Mouse (Mus musculus): ENCODE data around the gene B3galt5. TPM values are rescaled to one million over a fixed set of nuclear protein-coding genes. Genes with fewer than 3 reads are reported as not detected.

B3galt5 gene
- polyA plus RNA-seq, 1 experiment from 2014 or later = 0.11 TPM

DNA sequence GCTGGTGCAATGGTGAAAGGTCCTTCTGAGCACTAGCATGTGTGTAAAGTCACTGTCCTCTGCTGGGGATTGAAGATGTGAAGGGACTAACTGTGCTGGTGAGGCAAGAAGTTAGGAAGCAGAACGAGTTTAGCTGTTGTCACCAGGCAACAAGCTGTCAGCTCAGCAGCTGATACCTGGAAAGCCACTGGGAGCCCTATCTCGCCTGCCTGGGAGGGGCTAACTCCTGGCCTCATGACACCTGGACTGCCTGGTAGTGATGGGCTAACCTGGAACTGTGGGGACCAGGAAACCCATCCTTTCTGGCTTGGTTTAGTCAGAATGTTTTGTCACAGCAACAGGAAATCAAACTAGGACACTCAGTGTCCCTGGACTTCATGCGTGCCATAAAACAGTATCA, 41.0 kb downstream of the B3galt5 start:
- Histone ChIP-seq H3K36me3 (replicated peaks) (no peaks in the 10 kb centered on the region), H3K4me3 (no peak overlapping the region), H3K27me3 (ENCODE audit: poor library complexity, severe bottlenecking) (peaks cover 51% of the 10 kb centered on the region), H3K27ac (no peak overlapping the region), H3K9me3 (no peaks in the 10 kb centered on the region), H3K4me1 (peaks cover 32% of the 10 kb centered on the region)
- 69% methylated on average over 3 of the region's 3 CpGs for WGBS
- no peak for DNase-seq (ENCODE audit: extremely low spot score, low spot score)

DNA sequence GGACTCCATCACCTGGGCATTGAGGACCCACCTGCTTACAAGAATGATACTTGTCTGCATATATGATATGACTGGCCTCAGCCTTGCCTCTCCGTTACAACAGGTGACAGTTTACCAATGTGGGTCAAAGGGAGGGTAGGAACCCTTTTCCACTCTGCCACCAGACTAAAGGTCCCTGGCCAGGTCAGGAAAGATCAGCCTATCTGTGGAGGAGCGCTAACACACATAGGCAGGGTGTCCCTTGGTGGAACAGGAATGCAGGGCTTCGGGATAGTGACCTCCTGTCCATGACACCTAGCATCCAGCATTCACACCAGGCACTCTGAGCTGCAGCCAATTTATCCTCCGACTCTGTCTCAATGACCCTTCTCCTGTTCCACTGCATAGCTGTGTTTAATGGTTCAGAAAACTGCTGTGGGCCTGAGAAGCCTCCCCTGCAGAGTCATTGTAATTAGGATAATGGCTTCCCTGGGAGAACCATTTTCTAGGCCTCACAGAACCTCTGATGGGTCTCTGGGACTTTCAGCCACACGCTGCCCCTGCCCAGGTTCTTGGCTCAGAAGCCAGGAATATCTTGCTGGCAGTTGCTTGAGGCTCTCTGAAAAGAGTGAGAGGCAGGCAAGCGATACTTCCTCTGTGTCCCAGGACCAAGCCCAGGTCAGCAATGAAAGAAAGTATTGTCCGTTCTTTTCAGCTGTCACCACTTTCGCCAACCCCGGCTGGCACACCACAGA, 43.1 kb downstream of the B3galt5 start:
- peak; percentile 21 for DNase-seq (ENCODE audit: extremely low spot score, low spot score)
- Histone ChIP-seq H3K36me3 (replicated peaks) (no peaks in the 10 kb centered on the region), H3K27ac (no peak overlapping the region), H3K27me3 (ENCODE audit: poor library complexity, severe bottlenecking) (peaks cover 72% of the 10 kb centered on the region), H3K9me3 (no peaks in the 10 kb centered on the region), H3K4me3 (no peak overlapping the region), H3K4me1 (peaks cover 32% of the 10 kb centered on the region)
- WGBS = 22% methylated on average over 9 of the region's 9 CpGs

DNA sequence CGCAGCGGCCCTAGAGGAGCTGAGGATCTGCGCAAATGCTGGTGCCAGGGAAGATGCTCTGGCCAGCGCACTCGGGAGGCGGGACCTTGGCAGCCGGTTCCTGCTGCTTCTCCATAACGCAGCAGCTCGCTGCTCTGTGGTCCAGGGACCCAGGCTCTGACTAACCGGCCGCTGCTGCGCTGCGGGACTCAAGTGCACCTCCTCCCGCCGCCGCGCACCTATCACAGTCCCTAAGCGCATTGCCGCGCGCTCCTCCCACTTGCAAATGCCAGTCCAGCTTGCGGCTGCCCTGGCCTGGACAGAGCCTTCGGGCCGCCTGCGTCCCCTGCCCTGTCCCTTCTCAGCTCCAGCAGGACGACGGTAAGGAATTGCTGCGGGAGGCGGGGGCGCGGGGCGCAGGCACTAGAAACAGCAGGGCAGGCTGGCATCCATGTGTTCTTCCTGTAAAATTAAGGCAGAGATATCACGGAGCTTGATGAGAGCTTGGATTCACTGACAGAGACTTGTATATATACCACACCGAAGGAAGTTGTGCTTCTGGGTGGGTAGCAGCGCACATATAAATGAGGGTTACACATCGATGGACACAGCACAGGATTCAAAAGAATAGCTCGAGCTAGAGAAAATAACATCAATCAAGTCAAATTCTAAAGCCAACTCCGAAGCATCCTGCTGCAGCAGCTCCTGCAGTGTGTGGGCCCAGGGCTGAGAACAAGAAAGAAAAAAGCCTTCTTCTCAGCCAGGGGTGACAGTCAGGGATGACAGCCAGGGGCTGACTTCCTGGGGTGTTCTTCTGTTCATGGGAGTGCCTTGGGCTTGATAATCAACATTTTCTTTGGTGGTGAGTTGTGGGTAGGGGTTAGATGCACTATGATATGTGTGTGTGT, 45.4 kb downstream of the B3galt5 start:
- H3K27ac ChIP-seq = no peak overlapping the region
- peaks cover 73% of the 10 kb centered on the region for H3K27me3 ChIP-seq (ENCODE audit: poor library complexity, severe bottlenecking)
- 2% methylated on average over 38 of the region's 38 CpGs for WGBS
- peak overlapping the region; percentile 55 for H3K4me3 ChIP-seq
- H3K36me3 ChIP-seq (replicated peaks) = no peaks in the 10 kb centered on the region
- H3K9me3 ChIP-seq = no peaks in the 10 kb centered on the region
- peak; percentile 69 for DNase-seq (ENCODE audit: extremely low spot score, low spot score)
- H3K4me1 ChIP-seq = peaks cover 35% of the 10 kb centered on the region

DNA sequence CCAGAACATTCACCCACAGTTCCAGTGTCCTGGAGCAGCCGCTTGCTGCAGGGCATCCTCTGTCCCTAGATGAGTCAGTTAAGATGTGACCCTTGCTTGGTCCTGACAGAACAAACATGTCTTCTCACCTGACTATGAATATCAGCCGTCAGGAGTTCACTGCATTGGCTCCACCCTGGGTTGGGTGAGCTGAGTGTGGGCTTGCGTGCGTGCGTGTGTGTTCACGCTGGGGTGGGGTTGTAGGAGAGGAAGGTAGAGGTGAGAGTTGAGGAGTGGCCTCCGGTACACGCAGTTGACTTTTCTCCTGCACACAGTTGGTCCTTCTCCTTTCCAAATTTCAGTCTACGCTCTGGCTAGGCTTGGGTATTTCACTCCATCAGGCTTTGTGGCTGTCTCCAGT, 47.0 kb downstream of the B3galt5 start:
- peaks cover 35% of the 10 kb centered on the region for H3K4me1 ChIP-seq
- H3K4me3 ChIP-seq = no peak overlapping the region
- H3K27me3 ChIP-seq (ENCODE audit: poor library complexity, severe bottlenecking) = peaks cover 60% of the 10 kb centered on the region
- H3K36me3 ChIP-seq (replicated peaks) = no peaks in the 10 kb centered on the region
- no peaks in the 10 kb centered on the region for H3K9me3 ChIP-seq
- no peak overlapping the region for H3K27ac ChIP-seq
- DNase-seq (ENCODE audit: extremely low spot score, low spot score) = no peak
- WGBS = 93% methylated on average over 9 of the region's 9 CpGs

GRCm38 (mm10) chr16:96291885-96292284, 56.3 kb downstream of the B3galt5 start:
- no peak for DNase-seq (ENCODE audit: extremely low spot score, low spot score)
- 83% methylated on average over 9 of the region's 9 CpGs for WGBS
- no peaks in the 10 kb centered on the region for H3K9me3 ChIP-seq

DNA sequence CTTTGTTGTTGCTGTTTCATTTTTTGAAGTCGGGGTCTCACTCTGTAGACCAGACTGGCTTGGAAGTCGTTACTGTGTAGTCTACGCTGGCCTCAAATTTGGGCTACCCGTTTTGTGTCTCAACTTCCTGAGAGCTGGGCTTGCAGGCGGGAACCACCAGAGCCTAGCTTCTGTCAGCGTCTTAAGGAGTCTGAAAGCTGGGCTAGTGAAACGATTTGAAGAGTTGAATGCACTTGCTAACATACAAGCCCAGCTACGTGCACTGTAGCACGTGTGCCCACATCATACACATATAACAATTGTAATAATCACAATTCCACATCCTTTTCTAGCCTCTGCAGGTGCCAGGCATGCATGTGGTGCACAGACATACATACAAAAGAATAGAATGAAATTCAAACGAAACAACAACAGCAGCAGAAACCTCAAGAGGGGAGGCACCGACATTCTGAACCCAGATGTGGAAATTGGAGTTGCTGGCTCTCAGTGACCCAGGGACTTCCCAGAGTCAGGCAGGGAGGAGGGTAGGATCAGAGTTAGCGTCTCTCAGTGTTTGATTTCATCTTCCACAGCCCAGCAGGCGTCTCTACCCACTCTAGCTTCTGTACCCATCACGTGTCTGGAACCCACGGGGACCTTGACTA, 57.1 kb downstream of the B3galt5 start:
- no peak for DNase-seq (ENCODE audit: extremely low spot score, low spot score)
- Histone ChIP-seq H3K4me1 (0 out of 2 replicates have a peak, but pooled peaks cover 4% of the 10 kb centered on the region), H3K27ac (no peak overlapping the region), H3K4me3 (no peak overlapping the region), H3K27me3 (ENCODE audit: poor library complexity, severe bottlenecking) (no peaks in the 10 kb centered on the region), H3K9me3 (no peaks in the 10 kb centered on the region), H3K36me3 (replicated peaks) (no peaks in the 10 kb centered on the region)
- WGBS = 76% methylated on average over 15 of the region's 15 CpGs

More at GRCm38 (mm10) chr16:96291885-96292284, 56.3 kb downstream of the B3galt5 start:
- H3K4me1 ChIP-seq = 0 out of 2 replicates have a peak, but pooled peaks cover 4% of the 10 kb centered on the region
- H3K27me3 ChIP-seq (ENCODE audit: poor library complexity, severe bottlenecking) = no peaks in the 10 kb centered on the region
- no peak overlapping the region for H3K27ac ChIP-seq
- H3K36me3 ChIP-seq (replicated peaks) = no peaks in the 10 kb centered on the region
- no peak overlapping the region for H3K4me3 ChIP-seq

DNA sequence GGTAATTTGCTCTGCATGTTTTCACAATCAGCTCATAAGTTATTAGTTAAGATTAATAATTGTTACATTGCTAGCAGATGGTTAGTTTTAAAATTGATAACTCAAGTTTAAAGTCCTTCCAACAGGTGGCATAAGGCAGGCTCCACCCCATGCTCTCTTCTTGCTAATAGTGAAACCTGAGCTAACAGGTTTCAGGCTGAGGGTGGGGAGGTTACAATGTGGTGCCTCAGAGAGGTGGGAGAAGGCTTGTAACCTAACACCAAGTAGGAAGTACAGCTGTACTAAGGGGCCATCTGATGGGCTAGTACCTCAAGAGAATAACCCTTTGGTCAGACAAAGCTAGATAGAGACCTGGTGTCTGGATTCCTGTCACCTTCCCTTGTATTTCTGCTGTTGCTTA, 62.5 kb downstream of the B3galt5 start:
- H3K9me3 ChIP-seq = no peaks in the 10 kb centered on the region
- H3K4me3 ChIP-seq = no peak overlapping the region
- no peaks in the 10 kb centered on the region for H3K36me3 ChIP-seq (replicated peaks)
- no peak overlapping the region for H3K27ac ChIP-seq
- H3K4me1 ChIP-seq = 0 out of 2 replicates have a peak, but pooled peaks cover 4% of the 10 kb centered on the region
- no peaks in the 10 kb centered on the region for H3K27me3 ChIP-seq (ENCODE audit: poor library complexity, severe bottlenecking)
- no peak for DNase-seq (ENCODE audit: extremely low spot score, low spot score)

DNA sequence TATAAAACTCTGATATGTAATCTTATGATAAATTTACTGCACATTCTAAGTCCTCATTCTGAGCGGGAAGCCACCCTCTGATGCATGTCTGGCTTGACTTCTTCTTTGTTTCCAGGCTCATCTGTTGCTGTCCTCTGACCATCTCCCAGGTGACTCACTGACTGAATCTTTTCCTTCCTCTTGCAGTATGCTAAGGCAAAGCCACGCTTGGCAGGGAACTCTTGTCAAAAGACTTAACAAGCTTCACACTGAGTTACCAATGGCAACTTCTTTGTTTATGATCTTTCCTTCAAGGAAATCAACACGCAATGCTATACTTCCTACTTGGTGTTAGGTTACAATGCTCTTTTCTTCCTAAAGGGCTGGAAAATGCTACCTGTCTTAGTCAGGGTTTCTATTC, 63.0 kb downstream of the B3galt5 start:
- Histone ChIP-seq H3K9me3 (no peaks in the 10 kb centered on the region), H3K4me1 (0 out of 2 replicates have a peak, but pooled peaks cover 3% of the 10 kb centered on the region), H3K36me3 (replicated peaks) (no peaks in the 10 kb centered on the region), H3K27me3 (ENCODE audit: poor library complexity, severe bottlenecking) (no peaks in the 10 kb centered on the region), H3K4me3 (no peak overlapping the region), H3K27ac (no peak overlapping the region)
- 73% methylated on average over 3 of the region's 3 CpGs for WGBS
- DNase-seq (ENCODE audit: extremely low spot score, low spot score) = no peak

DNA sequence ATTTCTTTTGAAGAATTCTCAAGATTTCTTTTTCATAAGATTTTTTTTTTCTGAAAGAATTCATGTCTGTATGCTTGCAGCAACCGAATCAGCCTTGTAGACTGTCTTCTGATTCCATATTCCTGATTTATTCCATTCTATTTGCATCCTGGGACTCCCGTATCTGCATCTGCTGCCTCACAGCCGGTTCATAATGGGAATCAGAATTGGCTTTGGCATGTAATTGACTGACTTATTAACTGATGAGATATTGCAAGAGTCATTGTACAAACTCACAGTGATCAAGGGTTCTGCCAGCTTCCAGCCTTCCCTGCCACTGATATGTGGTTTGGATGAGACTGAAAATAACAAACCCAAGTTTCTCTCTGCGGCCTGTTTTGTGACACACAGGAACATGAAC, 67.8 kb downstream of the B3galt5 start:
- H3K4me1 ChIP-seq = peaks cover 7% of the 10 kb centered on the region; the same call in 1 of the 2 replicates
- no peak for DNase-seq (ENCODE audit: extremely low spot score, low spot score)
- H3K36me3 ChIP-seq (replicated peaks) = no peaks in the 10 kb centered on the region
- H3K27me3 ChIP-seq (ENCODE audit: poor library complexity, severe bottlenecking) = no peaks in the 10 kb centered on the region
- H3K9me3 ChIP-seq = no peaks in the 10 kb centered on the region
- H3K4me3 ChIP-seq = no peak overlapping the region
- WGBS = 87% methylated on average over 4 of the region's 4 CpGs
- H3K27ac ChIP-seq = no peak overlapping the region

- Histone ChIP-seq H3K9me3 (no peaks in the 10 kb centered on the region), H3K36me3 (replicated peaks) (no peaks in the 10 kb centered on the region), H3K27me3 (ENCODE audit: poor library complexity, severe bottlenecking) (no peaks in the 10 kb centered on the region), H3K4me3 (no peak overlapping the region), H3K4me1 (peaks cover 6% of the 10 kb centered on the region; the same call in 1 of the 2 replicates), H3K27ac (no peak overlapping the region)
- no peak for DNase-seq (ENCODE audit: extremely low spot score, low spot score)
Observed at GRCm38 (mm10) chr16:96304438-96304837, 68.8 kb downstream of the B3galt5 start.

DNA sequence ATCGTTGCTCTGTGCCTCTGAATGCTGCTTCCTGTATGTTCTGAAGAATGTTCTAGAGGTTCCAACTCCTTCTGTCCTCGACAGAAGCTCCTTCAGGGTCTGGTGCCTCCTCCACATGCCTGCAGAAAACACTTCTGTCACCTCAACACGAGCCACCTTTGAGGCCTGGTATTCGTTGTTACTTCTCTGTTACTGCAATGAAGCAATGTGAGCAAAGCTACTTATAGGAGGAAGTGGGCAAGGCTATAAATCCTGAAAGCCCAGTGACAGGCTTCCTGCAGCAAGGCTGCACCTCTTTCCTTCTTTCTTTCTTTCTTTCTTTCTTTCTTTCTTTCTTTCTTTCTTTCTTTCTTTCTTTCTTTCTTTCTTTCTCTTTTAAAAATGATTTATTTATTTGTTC, 71.3 kb downstream of the B3galt5 start:
- no peak for DNase-seq (ENCODE audit: extremely low spot score, low spot score)
- Histone ChIP-seq H3K27me3 (ENCODE audit: poor library complexity, severe bottlenecking) (no peaks in the 10 kb centered on the region), H3K27ac (no peak overlapping the region), H3K4me1 (peaks cover 6% of the 10 kb centered on the region; the same call in 1 of the 2 replicates), H3K36me3 (replicated peaks) (no peaks in the 10 kb centered on the region), H3K4me3 (no peak overlapping the region), H3K9me3 (no peaks in the 10 kb centered on the region)
- WGBS = 77% methylated on average over 4 of the region's 4 CpGs

DNA sequence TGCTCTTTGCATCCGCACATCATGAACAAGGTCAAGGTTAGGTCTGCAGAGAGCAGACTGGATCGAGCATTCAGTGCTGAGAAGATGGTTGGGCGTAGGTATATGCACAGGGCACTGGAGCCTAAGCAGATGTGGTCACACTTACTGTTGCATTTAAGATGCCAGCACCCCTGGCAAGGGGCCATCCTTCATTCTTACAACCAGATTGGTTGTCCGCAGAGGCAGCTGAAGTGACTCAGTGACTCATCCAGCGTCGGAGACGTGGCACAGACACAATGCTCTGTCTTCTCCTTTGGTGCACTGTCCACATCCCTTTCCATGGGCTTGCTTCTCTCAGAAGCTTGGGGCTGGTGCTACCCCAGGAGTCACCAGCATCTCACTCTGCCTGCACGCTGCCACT, 82.2 kb downstream of the B3galt5 start:
- Histone ChIP-seq H3K36me3 (replicated peaks) (no peaks in the 10 kb centered on the region), H3K27ac (no peak overlapping the region), H3K4me3 (no peak overlapping the region), H3K9me3 (no peaks in the 10 kb centered on the region), H3K27me3 (ENCODE audit: poor library complexity, severe bottlenecking) (no peaks in the 10 kb centered on the region), H3K4me1 (no peaks in the 10 kb centered on the region)
- 91% methylated on average over 8 of the region's 8 CpGs for WGBS
- no peak for DNase-seq (ENCODE audit: extremely low spot score, low spot score)
